Mouse (Mus musculus) megakaryocyte, embryonic 14.5 days (primary cell): ENCODE data around the gene Spty2d1. TPM values are rescaled to one million over a fixed set of nuclear protein-coding genes. Genes with fewer than 3 reads are reported as not detected.
A peak's percentile ranks its signal among the peaks of the same experiment; 100 is the strongest.

Experiments
- H3K27me3 ChIP-seq: replicated peaks from 2 replicates; pipeline ENCODE3; 2012; ENCODE audit warnings: inconsistent platforms
- H3K36me3 ChIP-seq: replicated peaks from 2 replicates; pipeline ENCODE3; 2012; ENCODE audit warnings: low read length, inconsistent platforms, mixed read lengths
- H3K4me1 ChIP-seq: 2 replicates; pipeline ENCODE4 v1.6.1; 2012; ENCODE audit warnings: inconsistent platforms
- H3K4me3 ChIP-seq: replicated peaks from 2 replicates; pipeline ENCODE3; 2012; ENCODE audit warnings: moderate library complexity, mild to moderate bottlenecking, inconsistent platforms
- H3K9me3 ChIP-seq: 2 replicates; pipeline ENCODE4 v1.6.1; 2012; ENCODE audit warnings: inconsistent platforms
- FLI1 ChIP-seq: IDR thresholded peaks from 2 replicates; pipeline ENCODE4 v1.6.1; 2012; ENCODE audit warnings: low read length, inconsistent platforms, mixed read lengths
- GATA1 ChIP-seq: IDR thresholded peaks from 3 replicates; pipeline ENCODE4 v1.6.1; 2012; ENCODE audit warnings: mixed read lengths, low read length, inconsistent platforms, borderline replicate concordance
- polyA plus RNA-seq: library from polyadenylated mRNA; stranded (reverse); fragments of >175 nt; gene quantifications from 2 replicates; pipeline ENCODE4 v1.2.3, GENCODE M21; 2012; ENCODE audit warnings: low replicate concordance; ENCODE audit not compliant: insufficient read depth

The Spty2d1 gene
- polyA plus RNA-seq: 3.1 and 5.2 TPM in 2 replicates

DNA sequence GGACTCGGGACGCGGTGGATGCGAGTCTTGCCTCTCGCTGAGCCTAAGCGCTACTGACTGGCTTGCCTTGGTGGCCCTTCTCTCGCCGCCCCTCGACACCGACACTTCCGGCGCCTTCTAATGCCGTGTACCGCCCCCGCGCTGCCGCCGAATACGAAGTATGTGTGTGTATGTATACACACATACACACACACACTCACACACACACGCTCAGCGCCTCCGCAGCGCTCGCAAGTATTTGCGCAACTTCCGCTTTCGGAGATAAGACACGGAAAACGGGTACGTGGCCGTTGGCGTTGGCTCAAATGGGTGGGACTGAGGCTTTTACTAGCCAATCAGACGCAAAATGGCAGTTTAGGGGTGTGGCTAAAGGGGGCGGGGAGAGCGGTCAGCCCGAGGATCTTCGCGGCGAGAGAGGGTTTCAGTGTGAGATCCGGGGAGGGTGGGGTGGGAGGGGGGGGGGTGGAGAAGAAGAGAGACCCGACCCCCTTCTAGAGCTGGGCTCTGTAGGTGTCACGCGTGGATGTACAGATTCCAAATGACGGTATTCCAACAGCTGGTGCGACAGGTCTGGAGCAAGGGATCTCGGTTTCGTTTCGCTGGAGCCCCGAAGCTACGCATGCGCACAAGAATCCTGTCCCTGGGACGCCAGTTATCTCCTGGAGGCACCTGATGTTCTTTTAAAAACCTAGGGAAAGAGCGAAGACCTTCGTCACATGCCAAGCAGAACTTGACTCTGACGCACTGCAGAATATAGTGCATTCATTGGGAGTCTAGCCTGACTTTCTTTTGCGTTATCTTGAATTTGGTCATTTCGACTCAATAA is at the start of gene Spty2d1:
Spty2d1 (minus strand) TSS at position 244 of the 826 bp plus-strand sequence.
- peaks cover 71% of the 10 kb centered on the region for H3K4me1 ChIP-seq
- peaks cover 11% of the 10 kb centered on the region for H3K36me3 ChIP-seq
- no peaks in the 10 kb centered on the region for H3K27me3 ChIP-seq
- no peaks in the 10 kb centered on the region for H3K9me3 ChIP-seq
- peak; percentile 83; the same call in 2 of the 3 replicates for TF ChIP-seq GATA1
- peak; percentile 91 for TF ChIP-seq FLI1
- H3K4me3 ChIP-seq: peak within 1 kb of the TSS; percentile 97

DNA sequence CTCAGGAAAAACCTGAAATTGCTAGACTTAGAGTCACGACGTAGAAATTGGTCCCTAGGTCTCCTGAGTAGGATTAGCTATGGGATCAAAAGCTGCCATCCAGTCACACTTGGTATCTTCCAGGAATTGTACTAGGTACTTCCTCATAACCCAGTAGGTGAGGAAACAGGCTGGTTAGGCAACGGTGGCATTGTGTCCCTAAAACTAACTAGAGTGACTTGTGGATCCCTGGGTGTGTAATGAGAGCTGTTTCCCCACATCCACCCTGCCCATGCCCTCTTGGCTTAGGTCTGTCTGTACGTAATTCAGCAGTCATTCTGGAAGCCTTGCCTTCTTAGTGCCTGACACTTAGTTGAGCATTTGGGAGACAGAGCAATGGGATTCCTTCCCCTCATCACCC is 48.1 kb upstream of the Spty2d1 start:
- Histone ChIP-seq H3K36me3 (peaks cover 17% of the 10 kb centered on the region), H3K4me1 (peaks cover 83% of the 10 kb centered on the region), H3K27me3 (peaks cover 24% of the 10 kb centered on the region), H3K9me3 (no peaks in the 10 kb centered on the region), H3K4me3 (no peak overlapping the region)
- TF ChIP-seq FLI1 (no peak), GATA1 (no peak)

DNA sequence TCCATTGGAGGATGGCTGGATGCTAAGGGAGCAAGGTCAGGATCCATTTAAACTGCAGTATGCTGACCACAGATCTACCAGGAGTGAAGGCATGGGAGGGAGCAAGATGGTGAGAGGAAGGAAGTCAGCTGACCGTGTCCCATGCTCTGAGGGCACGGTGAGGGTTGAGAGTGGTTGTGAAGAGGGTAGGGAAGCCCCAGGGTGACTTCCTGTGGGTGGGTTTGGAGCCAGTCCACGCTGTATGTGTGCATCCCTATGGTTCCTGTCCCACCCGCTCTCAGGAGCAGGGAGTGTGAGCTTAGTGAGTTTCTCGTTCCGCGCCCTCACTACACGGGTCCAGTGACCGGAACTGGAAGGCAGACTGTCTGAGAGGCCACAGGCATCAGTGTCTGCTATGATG is 47.5 kb upstream of the Spty2d1 start:
- peaks cover 17% of the 10 kb centered on the region for H3K36me3 ChIP-seq
- H3K4me1 ChIP-seq: peaks cover 88% of the 10 kb centered on the region
- TF ChIP-seq GATA1: no peak
- TF ChIP-seq FLI1: no peak
- peaks cover 21% of the 10 kb centered on the region for H3K27me3 ChIP-seq
- no peaks in the 10 kb centered on the region for H3K9me3 ChIP-seq
- H3K4me3 ChIP-seq: peak overlapping the region; percentile 82

DNA sequence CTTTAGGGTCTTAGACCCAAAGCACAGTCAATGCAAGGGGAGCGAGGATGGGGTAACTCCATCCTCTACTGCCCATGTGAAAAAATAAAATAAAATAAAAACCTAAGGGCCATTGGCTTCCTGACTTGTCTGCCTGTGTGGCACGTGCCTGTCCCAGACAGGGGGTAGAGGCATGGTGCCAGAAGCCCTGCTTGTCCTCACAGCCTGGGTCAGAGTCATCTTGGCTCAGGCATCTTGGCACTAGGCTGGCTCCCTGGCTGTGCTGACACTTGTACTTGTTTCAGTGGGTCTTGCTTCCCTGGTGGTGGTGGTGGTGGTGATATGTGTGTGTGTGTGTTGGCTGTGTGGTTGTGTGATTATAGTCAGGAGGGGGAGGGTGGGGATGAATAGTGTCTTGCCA is 46.5 kb upstream of the Spty2d1 start:
- no peak for TF ChIP-seq FLI1
- peaks cover 17% of the 10 kb centered on the region for H3K36me3 ChIP-seq
- no peaks in the 10 kb centered on the region for H3K9me3 ChIP-seq
- peak overlapping the region; percentile 53 for H3K4me3 ChIP-seq
- peaks cover 88% of the 10 kb centered on the region for H3K4me1 ChIP-seq
- H3K27me3 ChIP-seq: peaks cover 17% of the 10 kb centered on the region

DNA sequence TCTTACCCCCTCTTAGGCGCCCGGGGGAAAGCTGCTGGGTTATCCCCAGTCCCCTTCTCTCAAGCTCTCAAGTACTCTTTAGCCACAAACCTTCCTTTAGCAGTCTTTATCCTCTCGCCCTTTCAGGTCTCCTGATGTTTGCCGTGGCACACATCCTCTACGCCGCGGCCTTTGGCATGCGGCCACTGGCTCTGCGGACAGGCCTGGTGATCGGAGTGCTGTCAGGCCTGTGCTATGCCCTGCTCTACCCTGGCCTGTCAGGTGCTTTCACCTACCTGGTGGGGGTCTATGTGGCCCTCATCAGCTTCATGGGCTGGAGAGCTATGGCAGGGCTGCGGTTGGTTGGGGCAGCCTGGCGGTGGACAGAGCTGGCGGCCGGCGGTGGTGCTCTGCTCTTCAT is 45.1 kb upstream of the Spty2d1 start:
- no peak for TF ChIP-seq FLI1
- no peak for TF ChIP-seq GATA1
- peaks cover 17% of the 10 kb centered on the region for H3K36me3 ChIP-seq
- H3K4me3 ChIP-seq: peak overlapping the region; percentile 16
- H3K9me3 ChIP-seq: no peaks in the 10 kb centered on the region
- peaks cover 91% of the 10 kb centered on the region for H3K4me1 ChIP-seq
- peaks cover 24% of the 10 kb centered on the region for H3K27me3 ChIP-seq

DNA sequence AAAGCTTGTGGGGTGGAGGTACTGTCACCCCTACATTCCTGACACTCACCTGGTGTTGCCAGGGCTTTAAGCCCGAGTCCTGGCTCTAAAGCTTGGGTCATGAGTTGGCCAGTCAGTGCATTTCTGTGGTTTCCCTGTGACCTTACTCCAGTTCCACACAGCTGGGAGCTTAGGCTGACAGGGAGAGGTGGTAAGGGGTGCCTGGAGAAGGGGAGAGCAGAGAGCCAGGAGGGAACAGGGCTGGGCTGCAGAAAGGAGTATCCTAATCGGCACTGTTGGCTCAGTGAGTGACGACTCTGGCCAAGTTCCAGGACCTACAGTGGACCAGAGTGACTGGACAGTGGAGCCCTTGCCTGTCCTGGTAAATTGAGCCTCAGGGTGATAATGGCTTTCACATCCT is 44.1 kb upstream of the Spty2d1 start:
- Histone ChIP-seq H3K9me3 (no peaks in the 10 kb centered on the region), H3K4me3 (peak overlapping the region; percentile 94), H3K4me1 (peaks cover 81% of the 10 kb centered on the region), H3K36me3 (peaks cover 17% of the 10 kb centered on the region), H3K27me3 (peaks cover 28% of the 10 kb centered on the region)
- TF ChIP-seq FLI1 (no peak), GATA1 (no peak)

DNA sequence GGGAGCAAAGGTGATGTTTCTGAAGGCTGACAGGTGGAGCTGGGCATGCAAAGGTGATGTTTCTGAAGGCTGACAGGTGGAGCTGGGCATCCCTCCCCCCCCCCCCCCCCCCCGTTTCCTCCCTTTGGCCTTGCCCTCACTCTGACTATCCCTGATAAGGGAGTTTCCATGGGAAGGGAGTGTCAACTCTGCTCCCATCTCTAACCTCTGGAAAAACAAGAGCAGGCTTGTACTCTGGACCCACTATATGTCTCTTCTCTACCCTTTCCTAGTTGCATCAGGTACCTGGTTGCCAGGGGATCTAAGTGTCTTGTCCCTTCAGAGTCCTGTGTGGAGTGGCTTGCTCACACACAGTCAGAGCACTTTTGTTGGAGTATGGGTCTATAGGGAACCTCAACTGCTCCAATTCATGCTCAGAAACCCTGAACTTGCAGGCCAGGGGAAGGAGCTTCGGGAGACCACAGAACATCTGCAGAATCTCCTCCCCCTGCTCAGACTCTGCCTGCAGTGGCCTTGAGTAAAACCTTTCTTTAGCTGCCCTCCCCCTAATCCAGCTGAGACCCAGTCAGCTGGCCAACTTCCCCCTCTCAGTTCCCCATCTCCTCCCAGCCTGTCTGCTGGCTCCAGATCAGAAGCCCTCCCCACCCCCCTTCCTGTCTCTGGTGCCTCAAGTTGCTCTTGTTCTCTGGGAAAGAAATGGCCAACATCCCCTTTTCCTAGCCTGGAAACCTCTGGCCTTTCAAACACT is 43.4 kb upstream of the Spty2d1 start:
- H3K4me3 ChIP-seq: peak overlapping the region; percentile 94

DNA sequence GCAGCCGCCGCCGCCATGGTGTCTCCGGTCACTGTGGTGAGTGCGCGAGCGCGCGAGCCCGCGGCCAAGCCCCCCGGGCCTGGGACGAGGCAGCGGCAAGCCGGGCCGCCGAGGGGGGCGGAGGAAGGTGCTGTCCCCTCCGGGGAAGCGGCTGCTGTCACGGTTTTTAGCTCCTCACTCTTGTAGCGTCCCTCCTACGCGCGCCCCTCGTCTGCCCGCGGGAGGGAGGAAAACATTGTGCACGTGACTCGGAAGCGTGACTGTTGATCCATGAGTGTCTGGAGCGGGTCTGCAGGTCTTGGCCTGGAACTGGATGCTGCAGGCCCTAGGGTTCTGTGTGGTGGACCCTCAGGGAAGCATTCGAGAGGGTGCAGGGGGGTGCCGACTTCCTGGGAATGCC is 42.6 kb upstream of the Spty2d1 start:
- H3K36me3 ChIP-seq: peaks cover 17% of the 10 kb centered on the region
- TF ChIP-seq FLI1: no peak
- no peak for TF ChIP-seq GATA1
- no peaks in the 10 kb centered on the region for H3K9me3 ChIP-seq
- H3K27me3 ChIP-seq: peaks cover 22% of the 10 kb centered on the region
- peaks cover 66% of the 10 kb centered on the region for H3K4me1 ChIP-seq
- peak overlapping the region; percentile 94 for H3K4me3 ChIP-seq

More for the DNA sequence above, 43.4 kb upstream of the Spty2d1 start:
- Histone ChIP-seq H3K4me1 (peaks cover 74% of the 10 kb centered on the region), H3K9me3 (no peaks in the 10 kb centered on the region), H3K36me3 (peaks cover 17% of the 10 kb centered on the region), H3K27me3 (peaks cover 22% of the 10 kb centered on the region)
- TF ChIP-seq FLI1 (no peak), GATA1 (no peak)

DNA sequence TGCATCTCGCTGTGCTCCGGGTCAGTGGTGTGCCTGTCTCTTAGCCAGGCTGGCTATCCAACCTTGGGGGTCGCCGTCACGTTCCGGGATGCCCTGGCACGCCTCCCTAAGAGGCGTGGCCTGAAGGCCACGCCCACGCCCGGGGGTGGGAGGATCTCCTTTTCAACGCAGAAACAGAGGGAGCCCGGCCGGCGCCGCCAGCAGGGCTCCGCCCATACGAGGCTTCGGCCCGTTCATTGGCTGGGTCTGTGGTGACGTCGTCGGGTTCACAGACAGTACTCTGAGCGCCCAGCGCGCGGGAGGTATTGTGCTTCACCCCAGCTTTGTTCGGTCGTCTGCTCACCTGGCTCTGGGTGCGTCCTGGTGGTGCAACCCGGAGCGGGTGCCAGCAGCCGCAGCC is 42.2 kb upstream of the Spty2d1 start, which contains the start of gene Tmem86a:
Tmem86a (plus strand) TSS at position 236 of the 400 bp plus-strand sequence.
- peaks cover 17% of the 10 kb centered on the region for H3K36me3 ChIP-seq
- H3K4me1 ChIP-seq: peaks cover 62% of the 10 kb centered on the region
- H3K27me3 ChIP-seq: peaks cover 22% of the 10 kb centered on the region
- H3K9me3 ChIP-seq: no peaks in the 10 kb centered on the region
- TF ChIP-seq FLI1: no peak
- no peak for TF ChIP-seq GATA1
- H3K4me3 ChIP-seq: peak within 1 kb of the TSS; percentile 94
